Mouse (Mus musculus) mammary gland, adult 2 months (tissue): Measurements from ENCODE around the gene Mfsd6. TPM values are rescaled to one million over a fixed set of nuclear protein-coding genes. Genes with fewer than 3 reads are reported as not detected.

ENCODE experiments used
- polyA plus RNA-seq: library from polyadenylated mRNA; depleted of rRNA; stranded (reverse); fragments of >200 nt; gene quantifications from 2 replicates; pipeline ENCODE4 v1.2.3, GENCODE M21; 2012; ENCODE audit warnings: low replicate concordance; rRNA removed

Gene Mfsd6
- polyA plus RNA-seq = 8.6 and 9.5 TPM in 2 replicates

GRCm38 (mm10) chr1:52727056-52727900, at the start of gene Mfsd6:
Gene Mfsd6, minus strand, starts transcription at chr1:52727462.

DNA sequence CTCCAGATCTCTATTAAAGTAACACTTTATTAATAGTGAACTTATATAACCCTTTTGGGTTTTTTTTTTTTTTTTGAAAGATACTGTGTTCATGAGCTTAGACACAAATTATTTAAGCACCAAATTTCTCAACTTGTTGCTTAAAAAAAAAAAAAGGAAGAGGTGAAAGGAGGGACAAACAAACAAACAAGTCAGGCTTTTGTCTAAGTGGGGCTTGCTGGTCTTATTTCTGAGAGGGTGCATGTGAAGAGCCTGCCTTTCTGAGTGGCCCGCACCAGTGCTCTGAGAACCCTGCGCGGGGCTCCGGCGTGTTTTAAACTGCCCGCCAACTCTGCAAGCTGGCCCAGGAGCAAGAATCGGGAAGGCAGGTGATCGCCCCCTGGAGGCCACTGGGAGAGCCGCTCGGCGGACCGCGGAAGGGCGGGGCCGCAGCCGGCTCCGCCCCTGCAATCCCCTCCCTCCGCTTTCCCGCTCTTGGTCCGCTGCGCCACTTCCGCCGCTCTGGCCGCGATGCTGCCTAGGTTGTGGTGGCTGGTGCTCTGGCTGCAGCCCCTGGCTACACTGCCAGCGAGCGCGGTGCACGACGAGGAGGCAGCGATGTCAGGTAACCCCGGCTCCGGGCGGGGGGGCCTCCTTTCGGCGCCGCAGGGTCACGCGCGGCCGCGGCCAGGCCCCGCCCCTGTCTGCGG, 96.9 kb downstream of the Mfsd6 start, which contains the start of gene Nemp2:
Nemp2 (plus strand) TSS at position 456 of the 689 bp plus-strand sequence.

Other genes with a start within 250 kb of the Mfsd6 start
- gene Nab1, start 226.8 kb downstream of the Mfsd6 start, polyA plus RNA-seq = 9.5 and 11.0 TPM in 2 replicates
- gene Nemp2, start 96.8 kb downstream of the Mfsd6 start, polyA plus RNA-seq = 11.1 and 16.3 TPM in 2 replicates
- gene Inpp1, start 90.2 kb upstream of the Mfsd6 start, polyA plus RNA-seq = 12.4 and 20.5 TPM in 2 replicates
- 54.5 and 87.6 TPM in 2 replicates for gene Hibch, start 117.5 kb upstream of the Mfsd6 start, polyA plus RNA-seq